Mouse (Mus musculus) layer of hippocampus, postnatal 14 days (tissue): ENCODE data around the gene Clic4. TPM values are rescaled to one million over a fixed set of nuclear protein-coding genes. Genes with fewer than 3 reads are reported as not detected.

Experiments
- DNase-seq, 2 experiments: peaks; one replicate each; pipeline ENCODE4 v3.0.0; 2021 to 2022; ENCODE audit warnings: low spot score in 2 of 2, mixed read lengths in 1 of 2
- long read RNA-seq, 2 experiments: library from polyadenylated mRNA; stranded (forward); transcript quantifications; one replicate each; pipeline ENCODE4 v2.0.0; 2021
- total RNA-seq, 2 experiments: library from RNA; stranded (reverse); gene quantifications; 2 replicates each; pipeline ENCODE4 v1.2.3; 2021

Clic4 gene
- total RNA-seq: 10 to 100 TPM; 37.8 to 40.9 TPM
- long read RNA-seq, experiment 1, full-length matches to known transcripts: 33 of 42 reads
- long read RNA-seq, experiment 1, partial matches to known transcripts: 3 of 42 reads
- long read RNA-seq, experiment 1, other reads (novel, unspliced or antisense): 6 of 42 reads
- long read RNA-seq, experiment 2, full-length matches to known transcripts: 36 of 61 reads
- long read RNA-seq, experiment 2, partial matches to known transcripts: 3 of 61 reads
- long read RNA-seq, experiment 2, other reads (novel, unspliced or antisense): 22 of 61 reads

DNA sequence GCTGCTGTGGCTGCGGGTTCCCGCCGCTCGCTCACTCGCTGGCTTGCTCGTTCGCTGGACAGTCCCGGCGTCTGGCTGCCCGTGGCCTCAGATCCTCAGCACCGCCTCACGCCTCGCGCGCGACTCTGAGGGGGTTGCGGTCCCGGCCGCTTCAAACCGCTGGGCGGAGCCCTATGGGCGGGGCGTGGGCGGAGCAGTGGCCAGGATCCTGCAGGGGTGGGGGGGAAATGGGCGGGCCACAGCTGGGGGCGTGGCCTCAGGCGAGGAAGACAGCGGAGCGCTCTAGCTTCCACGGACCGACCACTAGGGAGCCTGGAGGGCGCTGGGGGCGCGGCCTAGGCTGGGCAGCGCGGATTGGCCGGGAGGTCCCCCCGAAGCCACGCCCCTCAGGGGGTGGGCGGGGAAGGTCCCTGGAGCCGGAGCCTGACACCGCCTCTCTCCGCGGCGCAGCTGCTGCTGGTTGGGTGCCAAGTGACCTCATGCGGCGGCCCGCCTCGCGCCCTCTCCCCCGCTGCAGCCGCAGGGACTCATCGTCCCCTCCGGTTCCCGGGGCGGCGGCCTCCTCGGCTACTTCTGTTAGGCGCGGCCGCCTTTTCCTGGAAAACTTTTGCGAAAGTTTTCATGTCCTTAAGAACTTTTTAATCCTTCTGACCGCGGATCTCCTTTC, at the start of gene Clic4:
Gene Clic4, minus strand, starts transcription at position 175 of the 667 bp plus-strand sequence.
- peak; percentile 95 to 96 for DNase-seq

DNA sequence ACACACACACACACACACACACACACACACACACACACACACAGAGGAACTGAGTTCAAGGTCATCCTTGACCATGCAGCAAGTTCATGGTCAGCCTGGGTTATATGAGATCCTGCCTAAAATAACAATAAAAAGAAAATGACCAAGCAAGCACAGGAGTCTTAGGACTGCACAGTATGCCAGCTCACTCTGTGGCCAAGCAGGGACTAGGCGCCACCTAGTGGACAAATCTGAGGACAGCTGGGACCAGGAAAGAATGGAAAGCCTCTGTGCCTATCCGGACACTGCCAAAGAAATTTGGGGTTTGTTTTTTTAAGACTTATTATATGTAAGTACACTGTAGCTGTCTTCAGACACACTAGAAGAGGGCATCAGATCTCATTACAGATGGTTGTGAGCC, 45.4 kb upstream of the Clic4 start:
- peak; percentile 66 to 79 for DNase-seq

DNA sequence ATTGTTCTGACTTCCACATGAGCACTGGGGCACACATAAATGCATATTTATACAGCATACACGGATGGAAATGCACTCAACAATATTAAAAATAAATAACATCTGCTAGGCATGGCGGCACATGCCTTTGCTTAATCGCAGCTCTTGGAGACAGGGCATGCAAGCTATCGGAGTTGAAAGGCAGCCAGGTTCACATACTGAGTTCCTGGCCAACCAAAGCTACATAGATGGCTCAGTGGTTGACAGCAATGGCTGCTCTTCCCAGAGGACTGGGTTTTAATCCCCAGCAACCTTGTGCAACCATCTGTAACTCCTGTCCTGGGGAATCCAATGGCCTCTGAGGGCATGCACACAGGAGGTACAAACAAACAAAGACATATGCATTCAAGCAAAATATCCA, 44.9 kb upstream of the Clic4 start:
- no peak for DNase-seq

DNA sequence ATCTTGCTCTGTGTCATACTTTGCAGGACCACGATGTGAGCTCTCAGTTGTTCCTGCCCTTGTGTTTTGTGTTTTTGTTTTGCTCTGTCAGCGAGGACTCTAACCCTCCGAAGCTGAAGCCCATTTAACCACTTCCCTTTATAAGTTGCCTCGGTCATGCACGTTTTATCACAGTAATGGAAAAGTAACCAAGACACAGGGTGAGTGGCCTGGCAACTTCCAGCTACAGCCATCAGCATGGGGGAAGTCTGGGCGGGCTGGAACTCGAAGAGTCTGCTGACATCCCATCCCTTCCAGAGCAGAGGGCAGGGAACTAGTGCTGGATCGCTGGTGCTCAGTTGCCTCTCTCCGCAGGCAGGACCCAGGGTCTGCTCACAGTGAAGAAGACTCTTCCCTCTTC, 42.7 kb upstream of the Clic4 start:
- DNase-seq: no peak

DNA sequence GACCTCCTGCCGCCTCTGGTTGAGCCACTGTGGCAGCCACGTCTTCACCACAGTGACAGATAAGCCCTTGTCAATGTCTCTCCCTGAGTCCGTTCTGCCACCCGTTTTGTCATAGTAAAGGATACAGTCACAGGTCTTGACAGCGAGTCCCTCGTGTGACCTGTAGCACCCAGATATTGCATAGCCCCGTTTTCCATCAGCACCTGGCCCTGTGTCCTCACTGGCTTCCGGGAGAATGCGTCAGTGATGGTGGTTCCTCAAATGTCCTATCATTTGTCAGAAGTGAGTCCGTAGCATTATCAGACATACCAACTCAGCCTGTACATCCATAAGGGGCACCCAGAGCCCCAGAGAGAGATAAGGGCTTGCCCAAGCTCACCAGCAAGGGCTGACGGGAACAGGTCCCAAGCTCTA, 41.8 kb upstream of the Clic4 start:
- no peak for DNase-seq

DNA sequence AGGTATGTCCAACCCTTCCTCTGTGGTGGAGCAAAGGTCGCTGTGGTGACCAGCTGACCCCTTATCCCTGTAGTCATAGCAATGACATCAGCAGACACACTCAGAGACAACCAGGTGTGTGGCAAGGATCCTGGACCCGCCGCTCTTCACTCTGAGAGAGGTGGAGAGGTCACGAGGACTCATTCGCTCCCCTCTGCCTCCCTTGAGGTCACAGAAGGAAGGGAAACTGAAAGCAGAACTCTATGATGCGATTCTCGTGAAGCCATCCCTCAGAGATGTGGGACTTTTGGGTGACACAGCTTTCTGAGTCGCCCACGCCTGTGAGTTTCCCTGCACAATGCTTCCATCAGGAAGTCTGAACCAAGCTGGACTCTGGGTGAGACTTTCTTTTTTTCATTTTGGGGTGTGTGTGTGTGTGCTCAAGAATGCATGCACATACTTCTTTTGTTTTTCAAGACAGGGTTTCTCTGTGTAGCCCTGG, 41.2 kb upstream of the Clic4 start:
- DNase-seq: no peak

DNA sequence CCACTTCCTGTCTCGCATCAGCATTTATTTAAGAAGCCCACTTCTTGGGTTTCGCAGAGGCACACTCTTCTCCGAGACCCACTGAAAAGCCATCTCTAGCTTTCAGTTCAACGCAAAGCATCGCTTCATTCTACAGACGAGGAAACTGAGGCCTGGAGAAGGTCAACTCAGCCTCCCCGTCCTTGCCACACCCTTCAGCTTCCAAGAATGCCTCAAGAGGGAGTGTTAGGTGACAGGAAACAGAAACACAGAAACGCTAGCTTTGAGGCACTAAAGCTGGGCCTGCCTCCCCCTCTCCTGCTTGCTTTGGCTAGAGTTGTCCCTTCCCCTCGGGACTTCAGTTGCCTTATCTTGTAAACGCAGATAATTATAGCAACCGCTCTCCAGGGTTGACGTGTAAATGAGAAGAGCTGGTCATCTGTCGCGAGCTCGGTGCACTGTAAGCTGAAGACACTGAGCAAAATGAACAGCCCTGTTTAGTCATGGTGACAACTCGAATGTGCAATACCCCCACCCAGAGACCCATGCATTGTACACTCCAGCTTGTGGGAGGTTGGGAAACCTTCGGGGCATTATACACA, 40.6 kb upstream of the Clic4 start:
- no peak for DNase-seq

DNA sequence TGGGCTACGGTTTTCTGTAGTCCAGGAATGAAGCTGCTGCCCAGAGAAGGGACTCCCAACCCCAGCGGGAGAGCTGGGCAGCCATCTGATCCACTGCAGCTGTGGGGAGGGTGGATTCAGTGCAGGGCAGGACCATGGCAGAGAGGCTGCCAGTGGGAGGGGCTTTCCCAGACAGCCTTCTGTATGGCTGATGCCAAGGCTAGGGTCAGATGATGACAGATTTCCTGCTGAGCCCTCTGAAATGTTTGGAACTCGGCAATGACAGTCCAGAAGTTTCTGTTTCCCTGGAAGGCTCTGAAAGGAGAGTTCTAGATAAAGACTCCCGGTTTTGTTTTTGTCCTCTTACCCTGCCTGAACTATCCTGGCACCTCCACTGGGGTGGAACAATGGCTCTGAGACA, 40.1 kb upstream of the Clic4 start:
- DNase-seq: no peak

DNA sequence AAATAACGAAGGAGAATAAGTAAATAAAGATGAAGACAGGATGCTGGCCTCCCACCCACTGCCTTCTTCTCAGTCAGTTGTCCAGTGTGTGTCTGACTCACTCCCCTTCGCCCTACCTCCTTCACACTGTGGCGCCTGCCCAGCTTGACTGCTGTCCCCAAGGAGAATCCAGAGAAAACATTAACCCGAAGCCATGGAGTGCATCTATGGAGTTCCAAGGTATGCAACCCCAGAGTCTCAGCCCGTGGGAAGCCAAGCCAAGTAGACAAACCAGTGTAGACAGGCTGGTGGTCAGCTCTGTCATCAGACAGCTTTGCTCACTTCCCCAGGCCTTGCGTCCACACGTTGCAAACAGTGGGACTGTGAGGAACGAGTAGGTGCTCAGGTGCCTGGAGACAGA, 37.8 kb upstream of the Clic4 start:
- DNase-seq: no peak

DNA sequence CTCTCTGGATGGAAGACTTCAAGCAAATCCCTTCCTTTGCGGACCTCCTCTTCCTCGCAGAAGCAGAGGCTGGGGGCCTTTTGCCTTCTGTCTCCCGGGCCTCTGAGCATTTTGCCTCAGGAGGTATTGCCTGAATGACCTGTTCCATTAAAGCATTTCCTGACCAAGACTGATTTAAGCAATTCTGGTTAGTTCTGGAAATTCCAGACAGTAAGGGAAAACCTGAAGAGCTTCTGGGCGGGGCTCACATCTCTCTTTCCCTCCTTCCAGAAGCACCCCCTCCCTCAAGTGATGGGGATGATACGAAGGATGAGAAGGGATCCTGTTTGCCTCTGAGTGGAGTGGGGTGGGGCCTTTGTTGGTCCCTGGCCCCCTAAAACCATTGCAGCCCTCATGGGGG, 37.1 kb upstream of the Clic4 start:
- no peak for DNase-seq

DNA sequence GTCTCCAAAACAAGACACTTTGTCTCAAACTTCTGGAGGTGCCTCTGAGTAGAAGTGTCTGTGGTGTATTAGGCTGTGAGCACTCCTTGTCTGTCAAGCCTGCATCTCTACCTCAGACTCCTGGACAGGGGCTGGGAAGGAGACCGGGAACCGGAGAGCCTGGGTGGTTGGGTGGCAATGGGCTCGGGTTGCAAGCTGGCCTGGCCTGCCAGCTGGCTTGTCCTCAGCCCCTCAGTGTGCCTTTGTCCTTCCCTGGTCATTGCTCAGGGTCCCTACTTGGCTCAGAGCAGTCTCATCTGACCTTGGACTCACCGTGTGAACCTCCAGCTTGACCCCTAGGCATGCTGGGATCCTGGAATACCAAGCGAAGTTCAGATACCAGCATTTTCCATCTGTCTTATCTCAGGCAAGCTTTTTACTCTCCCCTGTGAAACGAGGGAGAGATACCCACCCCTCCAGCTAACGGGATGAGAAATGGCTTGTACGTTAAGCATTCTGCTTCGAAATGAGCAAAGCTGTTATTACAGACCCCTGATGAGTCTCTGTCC, 36.6 kb upstream of the Clic4 start:
- no peak for DNase-seq

DNA sequence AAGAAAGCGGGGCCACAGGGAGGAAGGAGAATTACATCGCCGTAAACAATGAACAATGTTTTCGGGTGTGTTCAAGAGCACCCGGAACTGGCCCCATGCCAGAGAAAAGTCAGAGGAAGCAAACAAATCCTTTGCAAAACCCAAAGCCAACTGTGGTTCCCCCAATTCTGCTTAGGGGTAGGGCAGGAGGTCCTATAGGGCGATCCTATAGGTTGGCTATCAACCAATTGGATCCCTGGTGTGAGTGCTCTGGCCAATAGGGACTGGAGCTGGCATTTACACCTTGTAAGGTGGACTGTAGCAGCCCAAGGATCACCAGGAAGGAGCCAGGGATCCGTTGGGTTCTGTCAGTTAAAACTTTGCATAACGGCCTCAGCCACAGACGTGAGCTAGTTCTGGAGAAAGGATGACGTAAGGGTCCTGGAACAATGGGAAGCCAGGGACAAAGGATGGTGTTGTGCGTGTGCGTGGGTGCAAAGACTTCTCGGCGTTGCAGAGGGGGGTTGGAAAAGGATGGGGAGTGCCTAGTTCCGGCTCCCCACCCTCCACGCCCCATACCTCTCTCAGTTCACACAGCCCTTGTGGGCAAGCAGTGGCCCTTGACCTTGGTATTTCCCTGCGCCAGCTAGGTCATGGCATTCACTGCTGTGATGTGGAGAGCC, 34.5 kb upstream of the Clic4 start:
- no peak for DNase-seq

DNA sequence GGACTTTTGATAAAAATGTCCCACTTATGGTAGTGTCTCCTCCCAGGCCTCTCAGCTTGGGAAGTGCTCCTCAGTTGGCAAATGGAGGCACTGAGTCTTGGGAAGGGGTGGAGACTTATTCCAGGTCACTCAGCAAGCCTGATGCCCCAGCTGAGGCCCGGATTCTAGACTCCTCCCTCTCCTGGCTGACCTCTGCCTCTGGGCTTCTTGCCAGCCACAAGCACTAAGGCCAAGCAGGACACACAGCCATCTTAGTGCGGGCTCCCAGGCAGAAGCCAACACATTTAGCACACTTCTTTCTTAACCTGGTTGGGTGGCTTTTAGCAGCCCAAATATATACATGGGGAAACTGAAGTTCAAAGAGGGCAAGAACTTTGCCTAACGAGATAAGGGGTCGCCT, 33.9 kb upstream of the Clic4 start:
- no peak for DNase-seq

DNA sequence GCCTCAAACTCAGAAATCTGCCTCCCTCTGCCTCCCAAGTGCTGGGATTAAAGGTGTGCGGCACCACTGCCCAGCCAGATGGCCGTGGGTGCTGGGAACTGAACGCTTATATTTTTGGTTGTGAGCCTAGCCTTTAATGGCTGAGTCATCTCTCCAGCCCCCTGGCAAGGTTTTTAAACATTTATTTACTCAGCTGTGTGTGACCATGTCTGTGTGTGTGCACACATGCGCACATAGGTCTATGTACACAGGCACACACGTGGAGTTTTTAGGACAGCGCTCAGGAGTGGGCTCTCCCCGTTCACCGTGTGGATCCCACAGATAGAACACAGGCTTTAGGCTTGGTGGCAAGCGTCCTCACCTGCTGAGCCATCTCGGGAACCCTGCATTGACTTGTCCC, 29.6 kb upstream of the Clic4 start:
- DNase-seq: no peak

DNA sequence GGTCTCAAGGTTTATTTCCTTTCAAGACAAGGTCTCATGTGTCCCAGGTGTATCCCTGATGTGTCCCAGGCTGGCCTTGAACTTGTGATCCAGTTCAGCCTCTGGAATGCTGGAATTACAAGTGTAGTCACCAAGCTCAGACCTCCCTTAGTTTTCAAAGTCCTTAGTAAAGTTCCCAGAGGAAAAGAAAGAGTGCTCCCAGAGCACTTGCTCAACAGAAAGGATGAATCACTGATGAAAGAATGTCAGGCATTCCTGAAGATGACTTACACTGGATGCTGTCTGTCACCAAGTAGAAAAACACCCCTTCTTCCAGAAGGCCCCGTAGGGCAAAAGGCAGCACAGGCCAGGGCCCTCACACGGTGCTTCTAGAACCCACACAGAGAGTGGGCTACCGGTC, 28.6 kb upstream of the Clic4 start:
- DNase-seq: no peak

DNA sequence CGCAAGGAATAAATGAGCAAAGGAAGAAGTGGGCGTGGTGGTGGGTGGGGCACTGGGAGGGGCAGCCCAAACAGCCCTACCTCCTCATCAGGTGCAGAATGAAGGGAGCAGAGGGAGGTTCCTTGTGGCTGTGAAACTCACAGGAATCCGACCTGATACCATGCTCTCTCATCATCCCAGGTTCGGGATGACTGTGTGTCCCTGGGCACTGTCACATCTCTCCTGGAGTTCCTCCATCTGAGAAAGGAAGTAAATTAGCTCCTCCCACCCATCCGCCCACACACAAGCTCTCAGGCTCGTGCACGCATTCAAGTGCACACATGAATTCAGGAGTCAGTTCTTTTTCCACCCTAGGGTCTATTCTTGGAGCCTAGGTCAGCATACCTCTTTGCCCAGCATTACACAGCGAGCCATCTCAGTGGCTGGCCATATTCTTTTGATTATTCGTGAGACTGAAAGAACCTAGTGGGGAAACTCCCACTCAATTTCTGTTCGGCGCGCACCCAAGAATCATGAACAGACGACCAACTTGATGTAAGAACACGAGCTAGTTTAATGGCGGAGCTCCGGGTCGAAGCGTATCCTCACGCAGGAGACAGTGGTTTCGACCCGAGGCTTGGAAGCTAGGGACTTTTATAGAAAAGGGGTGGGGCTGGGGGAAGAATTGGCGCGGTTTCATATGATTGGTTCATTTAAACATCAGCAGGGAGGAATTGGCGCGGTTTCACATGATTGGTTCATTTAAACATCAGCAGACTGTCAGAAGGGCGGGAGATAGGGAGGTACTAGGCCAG, 27.8 kb upstream of the Clic4 start:
- DNase-seq: no peak

DNA sequence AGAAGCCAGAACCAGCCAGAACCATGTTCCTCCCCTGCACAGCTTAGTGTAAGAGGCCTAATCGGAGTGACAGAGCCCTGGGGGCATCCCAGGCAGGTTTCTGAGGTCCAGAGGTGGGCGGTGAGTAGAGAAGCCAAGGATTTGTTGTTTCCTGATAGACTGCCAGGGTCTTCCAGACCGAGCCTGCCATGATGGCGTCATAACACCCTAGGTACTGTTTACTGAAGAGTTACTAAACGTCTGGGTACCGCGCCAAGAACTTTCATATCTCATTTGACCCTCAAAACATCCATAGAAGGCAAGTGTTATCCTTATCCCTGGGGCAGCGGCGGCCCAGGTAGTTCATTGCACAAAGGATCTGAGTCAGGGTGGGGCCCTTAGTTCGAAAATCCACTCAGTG, 26.1 kb upstream of the Clic4 start:
- DNase-seq: no peak

DNA sequence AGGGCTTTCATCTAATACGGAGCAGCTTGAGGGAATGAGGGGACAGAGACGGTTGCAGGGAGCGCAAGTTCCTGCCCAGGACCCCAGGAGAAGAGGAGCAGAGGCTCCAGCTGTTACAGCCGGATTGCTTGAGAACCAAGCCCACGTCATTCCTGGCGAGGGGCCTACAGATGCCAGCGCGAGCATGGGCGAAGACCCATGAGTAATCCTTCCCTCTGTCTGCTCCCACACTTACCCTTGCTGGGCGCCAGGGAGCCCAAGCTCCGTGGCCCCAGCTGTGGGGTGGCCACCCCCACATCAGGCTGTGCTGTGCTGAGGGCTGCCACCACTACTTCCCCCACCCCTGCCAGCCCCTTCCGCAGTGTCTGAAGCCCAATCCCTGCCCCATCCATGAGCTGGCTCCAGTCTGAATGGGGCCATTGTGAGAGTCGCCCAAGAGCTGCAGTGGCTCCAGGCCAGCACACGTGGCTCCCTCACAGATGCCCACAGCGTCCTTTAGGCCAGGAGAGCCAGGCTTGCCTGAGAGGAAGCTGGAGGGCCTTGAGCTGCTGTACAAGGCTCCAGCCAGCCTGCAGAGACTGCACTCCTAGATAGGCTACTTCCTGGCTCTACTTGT, 25.4 kb upstream of the Clic4 start:
- DNase-seq: peak; percentile 65 to 85

DNA sequence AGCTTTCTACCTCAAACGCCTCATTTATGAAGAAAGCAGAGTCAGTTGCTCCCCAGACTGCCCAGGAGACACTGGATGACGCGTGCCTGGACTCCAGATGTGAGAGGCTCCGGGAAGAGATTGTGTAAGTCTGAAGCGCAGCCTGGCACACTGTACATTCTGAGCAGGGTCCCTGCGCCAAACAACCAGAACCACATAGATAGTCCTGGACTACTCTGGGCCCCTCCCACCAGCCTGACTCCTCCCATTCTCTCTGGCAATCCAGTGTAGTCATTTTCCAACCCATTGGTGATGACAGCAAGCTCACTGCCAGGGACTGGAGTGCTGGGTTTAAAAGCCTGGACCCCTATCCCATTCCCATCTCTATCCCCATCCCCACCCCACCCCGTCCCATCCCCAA, 24.5 kb upstream of the Clic4 start:
- DNase-seq: no peak

DNA sequence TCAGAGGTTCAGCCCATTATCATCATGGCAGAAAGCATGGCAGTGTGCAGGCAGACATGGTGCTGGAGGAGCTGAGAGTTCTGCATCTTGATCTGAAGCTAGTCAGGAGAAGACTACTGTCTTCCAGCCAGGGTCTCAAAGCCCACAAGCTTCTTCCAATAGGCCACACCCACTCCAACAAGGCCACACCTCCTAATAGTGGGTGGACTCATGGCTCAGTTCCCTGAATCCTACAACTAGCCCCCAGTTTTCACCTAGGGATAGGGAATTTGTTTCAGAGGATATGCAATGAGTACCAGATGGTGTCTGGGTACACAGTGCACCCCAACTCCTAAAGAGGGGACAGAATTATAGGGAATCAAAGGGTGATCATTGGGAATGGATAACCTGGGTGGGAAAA, 24.0 kb upstream of the Clic4 start:
- DNase-seq: no peak

DNA sequence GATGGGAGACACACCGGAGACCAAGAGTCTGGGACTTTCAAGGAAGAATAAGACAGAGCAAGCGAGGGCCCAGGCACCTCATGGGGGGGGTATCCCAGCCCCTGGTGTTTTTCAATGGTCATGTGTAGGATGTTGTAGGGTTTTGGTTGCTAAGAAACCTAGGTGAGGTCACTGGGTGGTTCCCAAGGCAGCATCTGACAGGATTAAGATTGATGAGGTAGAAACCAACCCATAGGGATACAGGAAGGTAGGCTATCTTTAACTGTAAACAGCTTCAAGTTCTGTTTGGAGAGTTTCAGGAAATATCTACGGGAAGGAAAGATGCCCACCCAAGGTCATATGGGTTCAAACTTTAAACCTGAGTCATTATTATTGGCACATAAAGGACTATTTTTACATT, 21.2 kb upstream of the Clic4 start:
- DNase-seq: no peak
